Mouse (Mus musculus) testis, adult 2 months (tissue): ENCODE results near the gene Grap.

Source experiments
- CTCF ChIP-seq: fragments of 200-500 bp; IDR thresholded peaks from 2 replicates; pipeline ENCODE4 v1.5.1; 2012; ENCODE audit warnings: low read depth, mild to moderate bottlenecking, inconsistent platforms, low read length, moderate library complexity; ENCODE audit not compliant: control insufficient read depth, insufficient read depth, insufficient replicate concordance
- POLR2A ChIP-seq: fragments of 200-500 bp; IDR thresholded peaks from 2 replicates; pipeline ENCODE4 v1.6.1; 2012; ENCODE audit warnings: low read depth, mild to moderate bottlenecking, inconsistent platforms, low read length, moderate library complexity; ENCODE audit not compliant: control insufficient read depth

DNA sequence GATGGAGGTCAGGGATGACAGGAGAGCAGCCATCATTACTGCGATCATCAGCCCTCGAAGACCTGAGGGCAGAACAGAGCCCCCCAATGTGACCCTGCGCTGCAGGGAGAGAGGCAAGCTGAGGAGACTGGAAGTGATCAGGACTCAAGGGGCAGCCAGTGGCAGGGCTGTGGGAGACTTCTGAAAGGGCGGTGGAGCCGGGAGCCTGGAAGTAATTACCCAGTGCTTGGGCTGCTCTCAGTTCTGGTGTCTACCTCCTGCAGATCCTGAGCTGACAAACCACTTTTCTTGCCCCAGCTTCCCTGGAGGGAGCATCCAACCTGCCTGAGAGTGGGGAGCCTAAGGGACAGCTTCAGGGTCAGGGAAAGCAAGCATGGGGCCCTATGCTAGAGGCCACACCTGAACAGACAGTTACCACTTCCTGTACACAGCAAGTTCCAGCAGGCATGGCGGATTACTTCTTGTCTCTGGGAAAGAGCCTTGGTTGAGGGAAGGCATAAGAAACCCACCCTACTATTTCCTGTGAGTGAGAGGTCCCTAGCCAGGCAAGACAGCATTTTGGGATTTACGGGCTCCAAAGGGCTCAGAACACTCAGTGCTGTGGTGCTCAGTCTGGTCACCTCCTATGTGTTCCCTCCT is 23.3 kb downstream of the Grap start:
- TF ChIP-seq CTCF (no peak), POLR2A (no peak)
